Mouse (Mus musculus) liver, postnatal 0 days (tissue): Measurements from ENCODE around the gene Gpnmb. TPM values are rescaled to one million over a fixed set of nuclear protein-coding genes. Genes with fewer than 3 reads are reported as not detected.

Experiments used
- ATAC-seq: fragments of 200-750 bp; cut with Nextera tagmentation; 2 replicates; pipeline ENCODE4 v1.8.0; 2017; ENCODE audit warnings: mild to moderate bottlenecking, moderate library complexity
- DNase-seq: peaks from one replicate; pipeline ENCODE4 v3.0.0-alpha.2; 2016
- H3K27ac ChIP-seq: fragments of 300-500 bp; sonication (generic); 2 replicates; pipeline ENCODE4 v1.5.1; 2014; ENCODE audit warnings: antibody characterized with exemption, moderate library complexity, mild to moderate bottlenecking, low read depth
- H3K27me3 ChIP-seq: fragments of 300-500 bp; sonication (generic); 2 replicates; pipeline ENCODE4 v1.6.1; 2014; ENCODE audit warnings: low read length, control low read depth, mixed read lengths; ENCODE audit not compliant: insufficient read depth
- H3K36me3 ChIP-seq: fragments of 300-500 bp; sonication (generic); replicated peaks from 2 replicates; pipeline ENCODE4 v1.6.1; 2014; ENCODE audit warnings: mild to moderate bottlenecking, control low read depth, low read length, moderate library complexity, mixed read lengths; ENCODE audit not compliant: insufficient read depth
- H3K4me1 ChIP-seq: fragments of 300-500 bp; sonication (generic); 2 replicates; pipeline ENCODE4 v1.6.1; 2014; ENCODE audit warnings: antibody characterized with exemption, mild to moderate bottlenecking, control low read depth; ENCODE audit not compliant: insufficient read depth
- H3K4me2 ChIP-seq: fragments of 300-500 bp; sonication (generic); 2 replicates; pipeline ENCODE4 v1.6.1; 2014; ENCODE audit warnings: low read depth, mild to moderate bottlenecking, low read length, moderate library complexity, mixed read lengths
- H3K4me3 ChIP-seq: fragments of 300-500 bp; sonication (generic); 2 replicates; pipeline ENCODE4 v1.5.1; 2014; ENCODE audit warnings: low read depth, low read length
- H3K9ac ChIP-seq: fragments of 300-500 bp; sonication (generic); replicated peaks from 2 replicates; pipeline ENCODE4 v1.6.1; 2014; ENCODE audit warnings: mild to moderate bottlenecking, moderate library complexity
- H3K9me3 ChIP-seq: fragments of 300-500 bp; sonication (generic); 2 replicates; pipeline ENCODE4 v1.6.1; 2016; ENCODE audit warnings: mild to moderate bottlenecking, control low read depth, low read length, mixed read lengths
- CTCF ChIP-seq: sonication (generic); IDR thresholded peaks from 2 replicates; pipeline ENCODE4 v1.5.1; 2016; ENCODE audit warnings: antibody characterized with exemption, low read depth
- EP300 ChIP-seq: IDR thresholded peaks from 2 replicates; pipeline ENCODE4 v1.6.1; 2016; ENCODE audit warnings: antibody characterized with exemption, low read depth, mild to moderate bottlenecking
- WGBS: fragments of 180-500 bp; shearing (Covaris S2); extraction: QIAGEN DNeasy Blood & Tissue Kit; methylation state at CpG from one replicate; pipeline ENCODE4 v1.1.7; 2014; ENCODE audit not compliant: insufficient replicate concordance; 5-methylcytosine and 5-hydroxymethylcytosine counted together
- polyA plus RNA-seq: library from polyadenylated mRNA; unstranded; fragments of >200 nt; fragmentation: Nextera tagmentation; extraction: Ambion mirVana; gene quantifications from 2 replicates; pipeline ENCODE4 v1.2.1, GENCODE M21; 2015

The Gpnmb gene
- polyA plus RNA-seq, 1 experiment from 2014 or later = 0.53 TPM

GRCm38 (mm10) chr6:49025290-49025689 is 11.1 kb upstream of the Gpnmb start:
- ATAC-seq (no peak), DNase-seq (no peak)
- Histone ChIP-seq H3K27me3 (no peaks in the 10 kb centered on the region), H3K9ac (no peak overlapping the region), H3K4me1 (no peaks in the 10 kb centered on the region), H3K9me3 (no peaks in the 10 kb centered on the region), H3K4me2 (no peak overlapping the region), H3K4me3 (no peak overlapping the region), H3K36me3 (no peaks in the 10 kb centered on the region), H3K27ac (no peak overlapping the region)
- 78% methylated on average over 7 of the region's 7 CpGs for WGBS
- TF ChIP-seq EP300 (no peak), CTCF (no peak)

GRCm38 (mm10) chr6:49026496-49026895 is 9.8 kb upstream of the Gpnmb start:
- Histone ChIP-seq H3K4me1 (no peaks in the 10 kb centered on the region), H3K9ac (no peak overlapping the region), H3K36me3 (no peaks in the 10 kb centered on the region), H3K27me3 (no peaks in the 10 kb centered on the region), H3K9me3 (no peaks in the 10 kb centered on the region), H3K4me3 (no peak overlapping the region), H3K27ac (peak overlapping the region; percentile 55; the same call in 1 of the 2 replicates), H3K4me2 (no peak overlapping the region)
- WGBS = 37% methylated on average over 5 of the region's 5 CpGs
- DNase-seq (no peak), ATAC-seq (peak; percentile 40; the same call in 1 of the 2 replicates)
- TF ChIP-seq EP300 = no peak
- TF ChIP-seq CTCF = no peak

GRCm38 (mm10) chr6:49028019-49028418 is 8.3 kb upstream of the Gpnmb start:
- H3K9ac ChIP-seq = no peak overlapping the region
- no peaks in the 10 kb centered on the region for H3K9me3 ChIP-seq
- no peak overlapping the region for H3K4me2 ChIP-seq
- WGBS = 74% methylated on average over 6 of the region's 6 CpGs
- DNase-seq (no peak), ATAC-seq (peak; percentile 55)
- H3K27ac ChIP-seq = no peak overlapping the region
- no peaks in the 10 kb centered on the region for H3K36me3 ChIP-seq
- no peaks in the 10 kb centered on the region for H3K4me1 ChIP-seq
- H3K4me3 ChIP-seq = no peak overlapping the region
- TF ChIP-seq CTCF (no peak), EP300 (no peak)
- H3K27me3 ChIP-seq = no peaks in the 10 kb centered on the region

GRCm38 (mm10) chr6:49028708-49029107 is 7.6 kb upstream of the Gpnmb start:
- no peak overlapping the region for H3K27ac ChIP-seq
- no peak for TF ChIP-seq CTCF
- no peak for TF ChIP-seq EP300
- DNase-seq (no peak), ATAC-seq (no peak)
- no peaks in the 10 kb centered on the region for H3K9me3 ChIP-seq
- H3K4me3 ChIP-seq = no peak overlapping the region
- no peaks in the 10 kb centered on the region for H3K27me3 ChIP-seq
- WGBS = 72% methylated on average over 3 of the region's 3 CpGs
- no peak overlapping the region for H3K4me2 ChIP-seq
- no peak overlapping the region for H3K9ac ChIP-seq
- no peaks in the 10 kb centered on the region for H3K4me1 ChIP-seq
- H3K36me3 ChIP-seq = no peaks in the 10 kb centered on the region

GRCm38 (mm10) chr6:49031230-49031629 is 5.1 kb upstream of the Gpnmb start:
- TF ChIP-seq EP300 (no peak), CTCF (no peak)
- Histone ChIP-seq H3K4me2 (no peak overlapping the region), H3K4me3 (no peak overlapping the region), H3K9ac (no peak overlapping the region), H3K4me1 (no peaks in the 10 kb centered on the region; the same call in 1 of the 2 replicates), H3K27ac (no peak overlapping the region), H3K27me3 (no peaks in the 10 kb centered on the region), H3K9me3 (no peaks in the 10 kb centered on the region), H3K36me3 (no peaks in the 10 kb centered on the region)
- DNase-seq (no peak), ATAC-seq (no peak)
- WGBS = 66% methylated on average over 4 of the region's 4 CpGs

- no peaks in the 10 kb centered on the region for H3K36me3 ChIP-seq
- 0 out of 2 replicates have a peak, but pooled peaks cover 8% of the 10 kb centered on the region for H3K27me3 ChIP-seq
- H3K4me1 ChIP-seq = peaks cover 2% of the 10 kb centered on the region; the same call in 1 of the 2 replicates
- DNase-seq (no peak), ATAC-seq (no peak)
- TF ChIP-seq EP300 (no peak), CTCF (no peak)
- no peak overlapping the region for H3K4me2 ChIP-seq
- 66% methylated on average over 4 of the region's 4 CpGs for WGBS
- H3K4me3 ChIP-seq = no peak overlapping the region
- no peak overlapping the region for H3K27ac ChIP-seq
- H3K9ac ChIP-seq = no peak overlapping the region
- no peaks in the 10 kb centered on the region for H3K9me3 ChIP-seq
These were observed 3.6 kb upstream of the Gpnmb start for GRCm38 (mm10) chr6:49032783-49033182.

- Histone ChIP-seq H3K9ac (no peak overlapping the region), H3K36me3 (no peaks in the 10 kb centered on the region), H3K27me3 (0 out of 2 replicates have a peak, but pooled peaks cover 8% of the 10 kb centered on the region), H3K4me3 (no peak overlapping the region), H3K4me2 (0 out of 2 replicates have a peak overlapping the region, but pooled peaks have one; percentile 58), H3K9me3 (no peaks in the 10 kb centered on the region), H3K27ac (no peak overlapping the region), H3K4me1 (peaks cover 6% of the 10 kb centered on the region; the same call in 1 of the 2 replicates)
- DNase-seq (no peak), ATAC-seq (no peak)
- TF ChIP-seq EP300 (no peak), CTCF (no peak)
- WGBS = 62% methylated on average over 12 of the region's 12 CpGs
These were observed 919 bp downstream of the Gpnmb start for GRCm38 (mm10) chr6:49037268-49037662.
